Mouse (Mus musculus): ENCODE measurements around the gene Dnase1l2.

DNA sequence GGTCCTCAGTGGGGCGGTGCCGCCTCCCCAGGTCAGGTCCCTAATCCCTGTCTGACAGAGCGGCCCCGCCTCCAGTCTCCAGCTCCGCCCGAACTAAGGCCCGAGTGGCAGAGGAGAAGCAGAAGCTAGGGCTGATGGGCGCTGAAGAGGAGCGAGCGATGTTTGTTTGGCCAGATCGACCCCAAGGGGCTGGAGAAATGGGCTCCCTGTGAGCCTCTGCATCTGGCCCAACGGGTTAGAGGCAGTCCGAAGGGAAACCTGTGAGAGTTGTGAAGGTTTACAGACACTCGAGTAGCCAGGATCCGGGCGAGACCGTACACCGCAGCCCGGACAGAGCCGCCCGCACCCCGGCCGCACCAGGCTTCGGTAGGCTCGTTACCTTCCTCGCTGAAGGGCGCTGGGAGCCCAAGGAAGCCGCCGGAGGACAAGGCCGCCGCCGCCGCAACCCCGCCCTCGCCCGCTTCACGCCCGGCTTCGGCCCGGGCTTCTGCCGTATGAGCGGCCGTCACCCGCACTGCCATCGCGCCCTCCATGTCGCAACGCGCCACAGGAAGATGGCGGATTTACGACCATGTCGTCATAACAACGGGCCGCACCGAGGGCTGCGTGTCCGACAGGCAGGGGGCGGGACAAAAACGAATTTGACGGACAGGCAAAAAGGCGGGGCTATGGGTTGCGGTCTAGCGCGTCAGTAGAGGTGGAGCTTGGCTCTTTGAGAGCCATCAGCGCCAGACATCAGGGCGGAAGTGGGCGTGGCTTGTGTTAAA, 12.0 kb upstream of the Dnase1l2 start:
- TF ChIP-seq GATA1 (IDR thresholded peaks at IDR 0.05; ENCODE audit: low read length) (no peak; the same call in 1 of the 2 replicates), TAL1 (IDR thresholded peaks at IDR 0.05; ENCODE audit: low read length) (peak; percentile 61)
